Mouse (Mus musculus) kidney, postnatal 0 days (tissue): ENCODE results near the gene Keg1. TPM values are rescaled to one million over a fixed set of nuclear protein-coding genes. Genes with fewer than 3 reads are reported as not detected.

ENCODE experiments used
- ATAC-seq: fragments of 200-750 bp; cut with Nextera tagmentation; replicated peaks from 2 replicates; pipeline ENCODE4 v1.8.0; 2017; ENCODE audit warnings: low read depth, moderate number of reproducible peaks, moderate TSS enrichment, moderate library complexity; ENCODE audit not compliant: low FRiP score
- DNase-seq: peaks from one replicate; pipeline ENCODE4 v3.0.0-alpha.2; 2016; ENCODE audit warnings: low spot score
- H3K27ac ChIP-seq: fragments of 300-500 bp; sonication (generic); 2 replicates; pipeline ENCODE4 v1.5.1; 2014; ENCODE audit warnings: mild to moderate bottlenecking
- H3K27me3 ChIP-seq: fragments of 300-500 bp; sonication (generic); 2 replicates; pipeline ENCODE4 v1.6.1; 2014; ENCODE audit warnings: low read length, mixed read lengths; ENCODE audit not compliant: insufficient read depth
- H3K36me3 ChIP-seq: fragments of 300-500 bp; sonication (generic); 2 replicates; pipeline ENCODE4 v1.6.1; 2014; ENCODE audit warnings: low read length, mixed read lengths; ENCODE audit not compliant: insufficient read depth
- H3K4me1 ChIP-seq: fragments of 300-500 bp; sonication (generic); replicated peaks from 2 replicates; pipeline ENCODE4 v1.6.1; 2014; ENCODE audit warnings: antibody characterized with exemption, low read length, mixed read lengths; ENCODE audit not compliant: insufficient read depth
- H3K4me2 ChIP-seq: fragments of 300-500 bp; sonication (generic); 2 replicates; pipeline ENCODE4 v1.6.1; 2014; ENCODE audit warnings: mild to moderate bottlenecking, low read length, moderate library complexity, mixed read lengths
- H3K4me3 ChIP-seq: fragments of 300-500 bp; sonication (generic); replicated peaks from 2 replicates; pipeline ENCODE4 v1.5.1; 2014; ENCODE audit warnings: low read depth, low read length
- H3K9ac ChIP-seq: fragments of 300-500 bp; sonication (generic); 2 replicates; pipeline ENCODE4 v1.6.1; 2014; ENCODE audit warnings: low read depth, low read length
- H3K9me3 ChIP-seq: fragments of 300-500 bp; sonication (generic); replicated peaks from 2 replicates; pipeline ENCODE4 v1.6.1; 2016; ENCODE audit warnings: low read length, inconsistent platforms, mixed read lengths
- CTCF ChIP-seq: IDR thresholded peaks from 2 replicates; pipeline ENCODE4 v1.5.1; 2016; ENCODE audit warnings: antibody characterized with exemption, low read depth, mild to moderate bottlenecking, moderate library complexity
- WGBS: fragments of 180-500 bp; shearing (Covaris S2); extraction: QIAGEN DNeasy Blood & Tissue Kit; methylation state at CpG from one replicate; pipeline ENCODE4 v1.1.7; 2014; 5-methylcytosine and 5-hydroxymethylcytosine counted together
- polyA plus RNA-seq: library from polyadenylated mRNA; unstranded; fragments of >200 nt; fragmentation: Nextera tagmentation; extraction: Ambion mirVana; gene quantifications from 2 replicates; pipeline ENCODE4 v1.2.1, GENCODE M21; 2015

Keg1 gene
- polyA plus RNA-seq, 1 experiment from 2014 or later = 140 TPM

- TF ChIP-seq CTCF = peak; percentile 57
- Histone ChIP-seq H3K9ac (no peak overlapping the region), H3K27me3 (no peaks in the 10 kb centered on the region), H3K9me3 (no peaks in the 10 kb centered on the region), H3K4me1 (no peaks in the 10 kb centered on the region), H3K27ac (no peak overlapping the region), H3K36me3 (0 out of 2 replicates have a peak, but pooled peaks cover 11% of the 10 kb centered on the region), H3K4me2 (no peak overlapping the region), H3K4me3 (no peak overlapping the region)
- 63% methylated on average over 2 of the region's 2 CpGs for WGBS
- ATAC-seq (no peak), DNase-seq (no peak)
These were observed 66.9 kb downstream of the Keg1 start for GRCm38 (mm10) chr19:12762212-12763130.

GRCm38 (mm10) chr19:12765308-12765707 lies 69.7 kb downstream of the Keg1 start, which contains the start of gene Cntf:
Gene Cntf, minus strand, starts transcription at chr19:12765632.
- peaks cover 33% of the 10 kb centered on the region; the same call in 1 of the 2 replicates for H3K36me3 ChIP-seq
- no peak; the same call in 1 of the 2 replicates for ATAC-seq
- WGBS = 34% methylated on average over 7 of the region's 7 CpGs

More at GRCm38 (mm10) chr19:12765308-12765707, 69.7 kb downstream of the Keg1 start, which contains the start of gene Cntf:
- H3K27me3 ChIP-seq = no peaks in the 10 kb centered on the region
- DNase-seq = peak; percentile 41
- no peak within 1 kb of the TSS for H3K4me3 ChIP-seq
- no peak within 1 kb of the TSS for H3K4me2 ChIP-seq
- no peak for TF ChIP-seq CTCF
- no peak within 1 kb of the TSS for H3K27ac ChIP-seq
- no peaks in the 10 kb centered on the region for H3K4me1 ChIP-seq
- no peak within 1 kb of the TSS for H3K9ac ChIP-seq
- no peaks in the 10 kb centered on the region for H3K9me3 ChIP-seq

Other genes with a start within 250 kb of the Keg1 start
- gene Mpeg1, start 235.0 kb upstream of the Keg1 start, polyA plus RNA-seq = 0.56 and 0.74 TPM in 2 replicates
- gene Dtx4, start 194.3 kb upstream of the Keg1 start, polyA plus RNA-seq = 5.0 and 5.6 TPM in 2 replicates
- 10.7 and 14.6 TPM in 2 replicates for gene Fam111a, start 150.0 kb upstream of the Keg1 start, polyA plus RNA-seq
- gene Gm4952, start 95.8 kb upstream of the Keg1 start, polyA plus RNA-seq = 0.33 and 0.46 TPM in 2 replicates
- 37.0 and 41.7 TPM in 2 replicates for gene Glyat, start 62.5 kb upstream of the Keg1 start, polyA plus RNA-seq
- gene Olfr1442, start 25.3 kb upstream of the Keg1 start, polyA plus RNA-seq = 0.11 and 0.18 TPM in 2 replicates
- gene Olfr1443, start 17.7 kb upstream of the Keg1 start, polyA plus RNA-seq = not detected in 2 replicates
- gene Cntf, start 69.8 kb downstream of the Keg1 start, polyA plus RNA-seq = 4.9 TPM in 2 replicates
- 15.3 TPM in 2 replicates for gene Zfp91, start 100.3 kb downstream of the Keg1 start, polyA plus RNA-seq
- gene Lpxn, start 100.4 kb downstream of the Keg1 start, polyA plus RNA-seq = 2.2 TPM in 2 replicates
- gene Gm5244, start 150.9 kb downstream of the Keg1 start, polyA plus RNA-seq = not detected in 2 replicates
- gene Olfr1444, start 161.5 kb downstream of the Keg1 start, polyA plus RNA-seq = not detected in 2 replicates
- gene Olfr1445, start 188.1 kb downstream of the Keg1 start, polyA plus RNA-seq = not detected in 2 replicates
- gene Olfr1446, start 197.7 kb downstream of the Keg1 start, polyA plus RNA-seq = not detected in 2 replicates
- gene Olfr1447, start 208.0 kb downstream of the Keg1 start, polyA plus RNA-seq = not detected in 2 replicates
- not detected in 2 replicates for gene Olfr1448, start 228.6 kb downstream of the Keg1 start, polyA plus RNA-seq
- not detected in 2 replicates for gene Olfr1449, start 235.1 kb downstream of the Keg1 start, polyA plus RNA-seq